Mouse (Mus musculus): ENCODE measurements around the gene Agtr1a. TPM values are rescaled to one million over a fixed set of nuclear protein-coding genes. Genes with fewer than 3 reads are reported as not detected.

Agtr1a gene
- polyA plus RNA-seq, 1 experiment from 2014 or later, result 4.6 TPM

GRCm38 (mm10) chr13:30364780-30365179 lies 28.5 kb downstream of the Agtr1a start:
- Histone ChIP-seq H3K4me3 (no peak overlapping the region), H3K9ac (no peak overlapping the region), H3K4me1 (no peaks in the 10 kb centered on the region), H3K27ac (no peak overlapping the region), H3K36me3 (no peaks in the 10 kb centered on the region), H3K27me3 (replicated peaks) (no peaks in the 10 kb centered on the region), H3K4me2 (no peak overlapping the region), H3K9me3 (replicated peaks) (no peaks in the 10 kb centered on the region)
- whole genome bisulfite sequencing (ENCODE audit: insufficient replicate concordance), result 63% methylated on average over 9 of the region's 9 CpGs
- no peak for ATAC-seq

- no peak overlapping the region for H3K27ac ChIP-seq
- 49% methylated on average over 2 of the region's 2 CpGs for WGBS (ENCODE audit: insufficient replicate concordance)
- H3K9ac ChIP-seq, result no peak overlapping the region
- no peak overlapping the region for H3K4me2 ChIP-seq
- no peaks in the 10 kb centered on the region for H3K4me1 ChIP-seq
- no peaks in the 10 kb centered on the region for H3K27me3 ChIP-seq (replicated peaks)
- no peak for ATAC-seq
- no peak overlapping the region for H3K4me3 ChIP-seq
- H3K36me3 ChIP-seq, result no peaks in the 10 kb centered on the region
- no peaks in the 10 kb centered on the region for H3K9me3 ChIP-seq (replicated peaks)
Measured at GRCm38 (mm10) chr13:30365378-30365777, 29.1 kb downstream of the Agtr1a start.

GRCm38 (mm10) chr13:30368116-30368515 lies 31.9 kb downstream of the Agtr1a start:
- no peak for ATAC-seq

GRCm38 (mm10) chr13:30368746-30369145 lies 32.5 kb downstream of the Agtr1a start:
- ATAC-seq, result no peak
- 47% methylated on average over 2 of the region's 2 CpGs for WGBS (ENCODE audit: insufficient replicate concordance)

More at GRCm38 (mm10) chr13:30368116-30368515, 31.9 kb downstream of the Agtr1a start:
- Histone ChIP-seq H3K27me3 (replicated peaks) (no peaks in the 10 kb centered on the region), H3K4me1 (no peaks in the 10 kb centered on the region), H3K27ac (no peak overlapping the region), H3K9me3 (replicated peaks) (no peaks in the 10 kb centered on the region), H3K4me2 (no peak overlapping the region), H3K36me3 (no peaks in the 10 kb centered on the region), H3K9ac (no peak overlapping the region), H3K4me3 (no peak overlapping the region)
- WGBS (ENCODE audit: insufficient replicate concordance), result 54% methylated on average over 8 of the region's 8 CpGs

GRCm38 (mm10) chr13:30378868-30379267 lies 42.6 kb downstream of the Agtr1a start:
- no peaks in the 10 kb centered on the region for H3K4me1 ChIP-seq
- no peak overlapping the region for H3K9ac ChIP-seq
- ATAC-seq, result no peak
- no peak overlapping the region for H3K4me3 ChIP-seq
- WGBS (ENCODE audit: insufficient replicate concordance), result 74% methylated on average over 5 of the region's 5 CpGs
- H3K27ac ChIP-seq, result no peak overlapping the region
- no peaks in the 10 kb centered on the region for H3K27me3 ChIP-seq (replicated peaks)
- no peak overlapping the region for H3K4me2 ChIP-seq
- no peaks in the 10 kb centered on the region for H3K36me3 ChIP-seq
- no peaks in the 10 kb centered on the region for H3K9me3 ChIP-seq (replicated peaks)

More at GRCm38 (mm10) chr13:30368746-30369145, 32.5 kb downstream of the Agtr1a start:
- Histone ChIP-seq H3K4me2 (no peak overlapping the region), H3K4me1 (no peaks in the 10 kb centered on the region), H3K4me3 (no peak overlapping the region), H3K9me3 (replicated peaks) (no peaks in the 10 kb centered on the region), H3K9ac (no peak overlapping the region), H3K36me3 (no peaks in the 10 kb centered on the region), H3K27ac (no peak overlapping the region), H3K27me3 (replicated peaks) (no peaks in the 10 kb centered on the region)

GRCm38 (mm10) chr13:30385183-30385582 lies 48.9 kb downstream of the Agtr1a start:
- Histone ChIP-seq H3K4me2 (no peak overlapping the region), H3K4me3 (no peak overlapping the region), H3K9ac (no peak overlapping the region), H3K27me3 (replicated peaks) (no peaks in the 10 kb centered on the region), H3K27ac (no peak overlapping the region), H3K36me3 (no peaks in the 10 kb centered on the region), H3K9me3 (replicated peaks) (no peaks in the 10 kb centered on the region), H3K4me1 (no peaks in the 10 kb centered on the region)
- no peak for ATAC-seq
- 69% methylated on average over 6 of the region's 6 CpGs for WGBS (ENCODE audit: insufficient replicate concordance)

- no peak overlapping the region for H3K27ac ChIP-seq
- no peaks in the 10 kb centered on the region for H3K27me3 ChIP-seq (replicated peaks)
- no peak overlapping the region for H3K9ac ChIP-seq
- no peaks in the 10 kb centered on the region for H3K36me3 ChIP-seq
- no peaks in the 10 kb centered on the region for H3K9me3 ChIP-seq (replicated peaks)
- no peak overlapping the region for H3K4me2 ChIP-seq
- H3K4me1 ChIP-seq, result no peaks in the 10 kb centered on the region
- ATAC-seq, result no peak
- H3K4me3 ChIP-seq, result no peak overlapping the region
Measured at GRCm38 (mm10) chr13:30394123-30394522, 57.9 kb downstream of the Agtr1a start.

GRCm38 (mm10) chr13:30396431-30396830 lies 60.2 kb downstream of the Agtr1a start:
- Histone ChIP-seq H3K27me3 (replicated peaks) (no peaks in the 10 kb centered on the region), H3K9ac (no peak overlapping the region), H3K36me3 (no peaks in the 10 kb centered on the region), H3K4me3 (no peak overlapping the region), H3K9me3 (replicated peaks) (no peaks in the 10 kb centered on the region), H3K4me1 (no peaks in the 10 kb centered on the region), H3K27ac (no peak overlapping the region), H3K4me2 (no peak overlapping the region)
- WGBS (ENCODE audit: insufficient replicate concordance), result 53% methylated on average over 3 of the region's 3 CpGs
- no peak for ATAC-seq

GRCm38 (mm10) chr13:30398852-30399251 lies 62.6 kb downstream of the Agtr1a start:
- no peaks in the 10 kb centered on the region for H3K9me3 ChIP-seq (replicated peaks)
- no peaks in the 10 kb centered on the region for H3K4me1 ChIP-seq
- H3K27ac ChIP-seq, result no peak overlapping the region
- no peak for ATAC-seq
- no peak overlapping the region for H3K4me2 ChIP-seq
- no peak overlapping the region for H3K4me3 ChIP-seq
- no peaks in the 10 kb centered on the region for H3K27me3 ChIP-seq (replicated peaks)
- 72% methylated on average over 3 of the region's 3 CpGs for WGBS (ENCODE audit: insufficient replicate concordance)
- no peaks in the 10 kb centered on the region for H3K36me3 ChIP-seq
- H3K9ac ChIP-seq, result no peak overlapping the region

GRCm38 (mm10) chr13:30400621-30401020 lies 64.4 kb downstream of the Agtr1a start:
- no peaks in the 10 kb centered on the region for H3K36me3 ChIP-seq
- no peak overlapping the region for H3K27ac ChIP-seq
- WGBS (ENCODE audit: insufficient replicate concordance), result 67% methylated on average over 8 of the region's 8 CpGs
- H3K4me2 ChIP-seq, result no peak overlapping the region
- no peaks in the 10 kb centered on the region for H3K27me3 ChIP-seq (replicated peaks)
- no peaks in the 10 kb centered on the region for H3K9me3 ChIP-seq (replicated peaks)
- no peaks in the 10 kb centered on the region for H3K4me1 ChIP-seq
- no peak overlapping the region for H3K9ac ChIP-seq
- no peak for ATAC-seq
- H3K4me3 ChIP-seq, result no peak overlapping the region

- 54% methylated on average over 3 of the region's 3 CpGs for WGBS (ENCODE audit: insufficient replicate concordance)
Measured at GRCm38 (mm10) chr13:30403874-30404273, 67.6 kb downstream of the Agtr1a start.

GRCm38 (mm10) chr13:30418611-30419010 lies 82.4 kb downstream of the Agtr1a start:
- no peak for ATAC-seq
- Histone ChIP-seq H3K4me1 (no peaks in the 10 kb centered on the region), H3K4me3 (no peak overlapping the region), H3K36me3 (no peaks in the 10 kb centered on the region), H3K9me3 (replicated peaks) (no peaks in the 10 kb centered on the region), H3K4me2 (no peak overlapping the region), H3K27ac (no peak overlapping the region), H3K9ac (no peak overlapping the region), H3K27me3 (replicated peaks) (no peaks in the 10 kb centered on the region)
- WGBS (ENCODE audit: insufficient replicate concordance), result 62% methylated on average over 5 of the region's 5 CpGs

More at GRCm38 (mm10) chr13:30403874-30404273, 67.6 kb downstream of the Agtr1a start:
- Histone ChIP-seq H3K9me3 (replicated peaks) (no peaks in the 10 kb centered on the region), H3K27me3 (replicated peaks) (no peaks in the 10 kb centered on the region), H3K9ac (no peak overlapping the region), H3K4me1 (no peaks in the 10 kb centered on the region), H3K4me2 (no peak overlapping the region), H3K27ac (no peak overlapping the region), H3K4me3 (no peak overlapping the region), H3K36me3 (no peaks in the 10 kb centered on the region)
- no peak for ATAC-seq

GRCm38 (mm10) chr13:30427008-30427407 lies 90.8 kb downstream of the Agtr1a start:
- WGBS (ENCODE audit: insufficient replicate concordance), result 61% methylated on average over 4 of the region's 4 CpGs
- Histone ChIP-seq H3K36me3 (no peaks in the 10 kb centered on the region), H3K9me3 (replicated peaks) (no peaks in the 10 kb centered on the region), H3K27ac (no peak overlapping the region), H3K4me2 (no peak overlapping the region), H3K4me3 (no peak overlapping the region), H3K4me1 (no peaks in the 10 kb centered on the region), H3K9ac (no peak overlapping the region), H3K27me3 (replicated peaks) (no peaks in the 10 kb centered on the region)
- ATAC-seq, result no peak
